Mouse (Mus musculus) myocyte (in vitro differentiated cells): Measurements from ENCODE around the gene Lnx2.

Source experiments
- CEBPB ChIP-seq: IDR thresholded peaks from 2 replicates; pipeline ENCODE4 v1.6.1; 2011; ENCODE audit warnings: mild to moderate bottlenecking, moderate library complexity; ENCODE audit not compliant: poor library complexity, insufficient read depth, severe bottlenecking
- E2F4 ChIP-seq: IDR thresholded peaks from one replicate; pipeline ENCODE4 v1.6.1; 2011; ENCODE audit warnings: mild to moderate bottlenecking, control low read depth, moderate library complexity; ENCODE audit not compliant: insufficient read depth
- MAX ChIP-seq: IDR thresholded peaks from one replicate; pipeline ENCODE4 v1.6.1; 2011; ENCODE audit warnings: low read depth, mild to moderate bottlenecking, control low read depth
- MYOD1 ChIP-seq, 3 experiments: IDR thresholded peaks; one replicate each; pipeline ENCODE4 v1.6.1; 2011; ENCODE audit warnings: control low read depth in 2 of 3, low read depth in 2 of 3, mild to moderate bottlenecking in 2 of 3, moderate library complexity in 1 of 3; ENCODE audit not compliant: insufficient read length in 2 of 3, control insufficient read depth in 1 of 3
- MYOG ChIP-seq, 3 experiments: IDR thresholded peaks; one replicate each; pipeline ENCODE4 v1.6.1; 2011; ENCODE audit warnings: control low read depth in 2 of 3, low read depth in 2 of 3, mild to moderate bottlenecking in 2 of 3; ENCODE audit not compliant: insufficient read length in 2 of 3, control insufficient read depth in 1 of 3, insufficient read depth in 1 of 3
- POLR2A ChIP-seq: IDR thresholded peaks from one replicate; pipeline ENCODE4 v1.6.1; 2011; ENCODE audit warnings: low read depth, mild to moderate bottlenecking, control low read depth, moderate library complexity; ENCODE audit not compliant: insufficient read length
- POLR2AphosphoS2 ChIP-seq: IDR thresholded peaks from one replicate; pipeline ENCODE4 v1.6.1; 2011; ENCODE audit warnings: low read depth, control low read depth; ENCODE audit not compliant: insufficient read length
- REST ChIP-seq: IDR thresholded peaks from one replicate; pipeline ENCODE4 v1.6.1; 2011; ENCODE audit warnings: mild to moderate bottlenecking, control low read depth, moderate library complexity; ENCODE audit not compliant: insufficient read depth, insufficient read length
- SRF ChIP-seq: IDR thresholded peaks from one replicate; pipeline ENCODE4 v1.6.1; 2011; ENCODE audit warnings: low read depth; ENCODE audit not compliant: control insufficient read depth, insufficient read length
- TCF12 ChIP-seq: IDR thresholded peaks from one replicate; pipeline ENCODE4 v1.6.1; 2011; ENCODE audit warnings: mild to moderate bottlenecking, control low read depth; ENCODE audit not compliant: poor library complexity, insufficient read depth, severe bottlenecking
- TCF3 ChIP-seq: IDR thresholded peaks from one replicate; pipeline ENCODE4 v1.6.1; 2011; ENCODE audit warnings: low read depth, control low read depth; ENCODE audit not compliant: insufficient read length
- USF1 ChIP-seq: IDR thresholded peaks from one replicate; pipeline ENCODE4 v1.6.1; 2011; ENCODE audit warnings: low read depth, mild to moderate bottlenecking, control low read depth, moderate library complexity

DNA sequence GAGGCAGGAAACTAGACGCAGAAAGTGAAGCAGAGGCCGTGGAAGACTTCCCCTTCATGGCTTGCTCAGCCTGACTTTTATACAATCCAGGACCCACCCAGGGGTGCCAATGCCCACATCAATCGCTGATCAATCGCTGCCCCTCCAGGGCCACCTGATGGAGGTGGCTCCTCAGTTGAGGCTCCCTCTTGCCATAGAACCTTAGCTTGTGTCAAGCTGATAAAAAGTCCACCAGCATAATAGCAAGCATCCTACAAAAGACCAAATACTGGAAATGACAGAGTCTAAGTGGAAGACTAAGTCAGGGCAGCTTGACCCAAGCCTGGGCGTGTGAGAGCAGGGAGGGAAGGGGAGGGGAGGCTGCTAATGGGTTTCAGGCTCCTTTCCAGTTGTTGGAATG lies 39.7 kb downstream of the Lnx2 start:
- no peak for TF ChIP-seq POLR2A
- no peak for TF ChIP-seq MYOD1 (IDR thresholded peaks at IDR 0.05; ENCODE audit: control insufficient read depth in 1 of 3, insufficient read length in 2 of 3, low read depth in 2 of 3)
- TF ChIP-seq SRF: no peak
- no peak for TF ChIP-seq MAX
- no peak for TF ChIP-seq E2F4
- TF ChIP-seq MYOG (IDR thresholded peaks at IDR 0.05; ENCODE audit: control insufficient read depth in 1 of 3, insufficient read depth in 1 of 3, insufficient read length in 2 of 3, low read depth in 2 of 3): no peak
- no peak for TF ChIP-seq USF1
- no peak for TF ChIP-seq POLR2AphosphoS2
- TF ChIP-seq TCF3: no peak
- TF ChIP-seq TCF12: no peak
- no peak for TF ChIP-seq CEBPB
- no peak for TF ChIP-seq REST
